Mouse (Mus musculus) gastrocnemius, adult 18-20 months (tissue): ENCODE measurements around the gene Tubgcp6. TPM values are rescaled to one million over a fixed set of nuclear protein-coding genes. Genes with fewer than 3 reads are reported as not detected.

ENCODE experiments used
- DNase-seq: peaks from one replicate; pipeline ENCODE4 v3.0.0; 2021; ENCODE audit warnings: low spot score
- total RNA-seq, 2 experiments: library from RNA; stranded (reverse); gene quantifications; 2 replicates each; pipeline ENCODE4 v1.2.3; 2021

The Tubgcp6 gene
- total RNA-seq, 2 experiments from 2014 or later, result 6.9 to 8.4 TPM

DNA sequence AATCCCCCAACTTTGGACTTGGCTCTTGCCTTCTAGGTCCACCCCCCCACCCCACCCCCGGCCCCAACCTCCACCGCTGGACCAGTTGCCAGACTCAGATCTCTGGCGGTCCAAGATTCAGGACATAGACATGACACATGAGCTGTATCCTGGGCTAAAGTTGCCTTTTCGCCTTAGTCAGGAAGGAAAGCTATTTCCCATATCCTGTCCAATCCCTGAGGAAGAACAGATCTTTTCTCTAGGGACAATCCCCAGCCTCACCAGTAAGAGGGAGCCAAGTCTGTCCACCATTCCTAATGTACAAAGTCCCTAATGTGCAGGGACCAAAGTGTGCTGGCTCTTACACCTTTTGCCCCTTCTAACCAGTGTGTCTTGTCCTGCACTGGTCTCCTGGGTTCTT is 19.0 kb upstream of the Tubgcp6 start:
- no peak for DNase-seq

DNA sequence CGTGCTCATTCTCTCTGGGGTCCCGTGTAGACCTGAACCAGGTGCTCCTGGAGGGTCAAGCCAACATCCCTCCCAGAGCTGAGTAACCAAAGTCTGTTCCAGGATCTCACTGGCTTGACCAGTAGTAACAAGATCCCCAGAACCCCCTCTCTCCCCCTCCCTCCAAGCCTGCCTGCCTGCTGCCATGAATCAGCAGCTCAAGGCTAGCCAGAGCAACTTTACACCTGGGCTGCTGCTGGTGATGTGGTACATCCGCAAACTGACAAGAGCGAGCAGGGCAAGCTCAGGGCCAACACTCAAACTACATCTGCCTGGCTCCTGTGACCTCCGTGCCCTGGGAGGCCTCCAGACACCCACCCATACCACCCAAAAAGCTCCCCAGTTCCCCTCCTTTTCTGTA is 18.5 kb upstream of the Tubgcp6 start:
- DNase-seq, result peak; percentile 61

- peak; percentile 83 for DNase-seq
These were observed 17.8 kb upstream of the Tubgcp6 start, which contains the start of gene Mapk12 for GRCm38 (mm10) chr15:89140659-89141252. Gene Mapk12, minus strand, starts transcription at chr15:89140703.

- DNase-seq, result peak; percentile 69
These were observed 17.2 kb upstream of the Tubgcp6 start for GRCm38 (mm10) chr15:89140048-89140658.

DNA sequence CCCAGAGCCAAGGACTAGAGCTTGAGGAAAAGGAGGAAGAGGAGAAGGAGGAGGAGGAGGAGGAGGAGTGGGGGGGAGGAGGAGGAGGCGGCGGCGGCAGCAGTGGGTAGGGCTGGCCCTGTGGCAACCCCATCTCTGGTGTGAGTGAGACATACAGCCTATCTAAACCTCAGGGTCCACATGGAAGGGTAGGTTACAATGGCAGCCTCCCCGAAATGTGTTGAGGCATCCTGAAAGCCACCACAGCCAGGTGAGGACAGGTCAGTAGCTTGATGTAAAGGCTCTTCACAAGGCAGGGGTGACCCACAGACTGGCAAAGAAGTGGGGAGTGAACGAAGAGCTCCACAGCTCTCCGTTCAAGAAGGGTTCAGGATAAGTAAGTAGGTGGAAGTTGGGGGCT is 15.6 kb upstream of the Tubgcp6 start:
- no peak for DNase-seq

DNA sequence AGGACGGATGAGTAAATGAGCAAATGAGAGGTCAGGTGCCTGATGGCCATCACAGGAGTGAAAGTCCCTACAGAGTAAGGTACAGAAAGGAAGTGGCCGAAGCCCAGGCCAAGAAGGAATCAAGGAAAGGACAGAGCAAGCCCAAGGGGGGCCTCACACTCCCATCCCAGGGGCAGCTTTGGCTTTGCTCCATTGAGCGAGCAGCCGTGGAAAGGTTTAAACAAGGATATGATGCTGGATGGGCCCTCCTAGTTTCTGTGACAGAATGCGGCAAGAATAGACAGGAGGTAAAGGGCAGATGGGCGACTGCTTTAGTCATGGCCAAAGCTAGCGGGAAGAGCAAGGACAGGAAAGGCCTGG is 15.1 kb upstream of the Tubgcp6 start:
- DNase-seq, result no peak

GRCm38 (mm10) chr15:89137378-89138045 is 14.6 kb upstream of the Tubgcp6 start:
- peak; percentile 38 for DNase-seq

GRCm38 (mm10) chr15:89136461-89137155 is 13.7 kb upstream of the Tubgcp6 start:
- DNase-seq, result no peak

- no peak for DNase-seq
These were observed 8.4 kb upstream of the Tubgcp6 start for GRCm38 (mm10) chr15:89131316-89131715.

- DNase-seq, result no peak
These were observed 7.3 kb upstream of the Tubgcp6 start for GRCm38 (mm10) chr15:89130245-89130644.

- peak; percentile 86 for DNase-seq
These were observed 5.8 kb upstream of the Tubgcp6 start, which contains the start of gene Hdac10 for GRCm38 (mm10) chr15:89128382-89129350. Gene Hdac10, minus strand, starts transcription at chr15:89128700.

DNA sequence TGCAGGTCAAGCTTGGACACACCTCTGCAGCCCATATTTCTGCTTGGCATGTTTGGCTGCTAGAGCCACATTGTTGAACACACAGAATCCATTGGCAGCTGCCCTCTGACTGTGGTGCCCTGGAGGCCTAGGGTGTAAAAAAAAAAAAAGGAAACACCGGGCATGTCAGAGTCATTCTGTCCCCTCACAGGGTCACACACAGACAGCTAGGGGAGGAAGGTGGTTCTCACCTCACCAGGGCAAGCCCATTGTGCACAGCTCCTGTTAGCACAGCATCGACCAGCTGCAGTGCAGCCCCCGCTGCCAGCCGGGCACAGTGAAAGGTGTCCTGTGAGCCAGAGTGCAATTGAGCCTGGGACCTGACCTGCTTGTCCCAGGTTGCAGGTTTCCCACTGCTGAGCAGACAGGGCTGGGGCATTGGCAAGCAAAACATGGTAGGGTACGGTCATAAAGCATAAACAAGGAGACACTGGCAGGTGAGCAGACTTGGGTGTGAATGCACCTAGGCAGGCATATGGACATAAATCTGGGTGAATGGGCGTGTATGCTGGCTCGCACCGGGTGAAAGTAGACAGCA is 4.5 kb upstream of the Tubgcp6 start:
- DNase-seq, result no peak

GRCm38 (mm10) chr15:89126622-89127021 is 3.7 kb upstream of the Tubgcp6 start:
- DNase-seq, result no peak

- no peak for DNase-seq
These were observed 2.4 kb upstream of the Tubgcp6 start for GRCm38 (mm10) chr15:89125351-89125750.

DNA sequence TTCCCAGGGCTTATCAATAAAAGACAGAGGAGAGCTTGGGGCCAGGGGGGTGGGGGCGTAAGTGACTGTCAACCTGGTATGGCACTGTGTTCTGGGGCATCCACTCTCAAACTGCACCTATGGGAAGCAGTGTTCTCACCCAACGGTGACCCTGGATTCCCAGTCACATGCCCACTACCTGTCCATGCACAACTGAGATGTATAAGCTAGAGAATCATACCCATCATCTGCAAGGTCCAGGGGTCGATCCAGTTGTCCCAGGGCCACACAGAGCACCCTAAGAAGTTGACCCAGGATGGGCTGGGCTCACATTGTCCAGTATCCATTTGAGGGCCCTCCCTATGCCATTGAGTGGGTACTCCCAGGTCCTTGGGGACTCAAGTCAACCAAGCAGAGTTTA is 1.4 kb upstream of the Tubgcp6 start:
- no peak for DNase-seq

GRCm38 (mm10) chr15:89123595-89123994 is 683 bp upstream of the Tubgcp6 start:
- DNase-seq, result no peak

DNA sequence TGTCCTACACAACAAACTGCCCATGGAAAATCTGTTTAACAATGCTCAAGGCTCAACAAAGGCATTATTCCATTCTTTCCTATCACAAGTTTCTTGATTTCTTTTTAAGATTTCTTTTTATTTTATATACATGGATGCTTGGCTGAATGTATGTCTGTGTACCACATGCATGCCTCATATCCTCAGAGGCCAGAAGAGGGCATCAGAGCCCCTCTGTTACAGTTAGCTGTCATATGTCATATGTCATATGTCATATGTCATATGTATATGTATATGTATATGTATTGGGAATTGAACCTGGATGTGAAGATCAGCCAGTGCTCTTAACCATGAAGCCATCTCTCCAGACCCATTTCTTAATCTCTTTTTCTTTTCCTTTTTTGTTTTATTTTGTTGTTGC is 4.9 kb downstream of the Tubgcp6 start:
- no peak for DNase-seq

DNA sequence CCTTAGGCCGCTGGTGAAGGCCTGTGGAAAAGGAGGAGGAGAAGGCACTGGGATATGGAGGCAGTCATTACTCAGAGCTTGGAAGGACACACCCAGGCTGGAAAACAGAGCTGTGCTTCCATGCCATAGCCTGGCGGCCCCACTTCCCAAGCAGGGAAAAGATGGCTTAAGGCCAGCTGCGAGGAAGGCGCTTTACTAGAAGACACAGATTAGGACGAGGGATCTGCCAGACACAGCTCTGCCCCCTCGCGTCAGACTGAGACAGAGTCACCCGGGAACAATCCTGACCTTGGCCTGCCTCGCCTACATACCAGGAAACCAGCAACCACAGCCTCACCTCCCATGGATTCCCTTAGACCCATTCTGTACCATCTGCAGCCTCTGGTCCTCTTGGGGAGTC is 12.8 kb downstream of the Tubgcp6 start:
- DNase-seq, result no peak

DNA sequence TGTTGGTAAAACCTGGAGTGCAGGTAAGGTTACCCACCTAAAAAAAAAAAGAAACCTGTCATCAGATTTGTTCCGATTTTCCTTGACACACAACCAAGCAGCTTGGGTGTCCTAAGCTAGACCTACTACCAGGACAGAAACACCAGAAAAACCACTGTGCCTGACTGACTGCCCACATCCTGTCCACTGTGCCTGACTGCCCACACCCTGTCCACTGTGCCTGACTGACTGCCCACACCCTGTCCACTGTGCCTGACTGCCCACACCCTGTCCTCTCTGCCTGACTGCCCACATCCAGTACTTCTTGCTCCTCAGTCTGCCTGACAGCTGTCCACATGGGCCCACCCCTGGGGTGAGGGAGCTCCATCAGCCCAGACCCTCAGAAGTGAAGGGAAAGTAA is 15.9 kb downstream of the Tubgcp6 start:
- no peak for DNase-seq

- no peak for DNase-seq
These were observed 16.8 kb downstream of the Tubgcp6 start for GRCm38 (mm10) chr15:89106073-89106472.

GRCm38 (mm10) chr15:89104425-89104824 is 18.5 kb downstream of the Tubgcp6 start:
- DNase-seq, result no peak
